Mouse (Mus musculus): Measurements from ENCODE around the gene Avpr2. TPM values are rescaled to one million over a fixed set of nuclear protein-coding genes. Genes with fewer than 3 reads are reported as not detected.

Gene Avpr2
- total RNA-seq, 2 experiments from 2014 or later = not detected

- peak; percentile 57 to 83 for DNase-seq (ENCODE audit: low spot score in 2 of 2)
Measured at GRCm38 (mm10) chrX:73914827-73915703, 23.2 kb downstream of the Avpr2 start.

GRCm38 (mm10) chrX:73916945-73917344, 25.0 kb downstream of the Avpr2 start:
- no peak for DNase-seq (ENCODE audit: low spot score in 2 of 2)

GRCm38 (mm10) chrX:73918631-73919030, 26.7 kb downstream of the Avpr2 start:
- no peak for DNase-seq (ENCODE audit: low spot score in 2 of 2)

DNA sequence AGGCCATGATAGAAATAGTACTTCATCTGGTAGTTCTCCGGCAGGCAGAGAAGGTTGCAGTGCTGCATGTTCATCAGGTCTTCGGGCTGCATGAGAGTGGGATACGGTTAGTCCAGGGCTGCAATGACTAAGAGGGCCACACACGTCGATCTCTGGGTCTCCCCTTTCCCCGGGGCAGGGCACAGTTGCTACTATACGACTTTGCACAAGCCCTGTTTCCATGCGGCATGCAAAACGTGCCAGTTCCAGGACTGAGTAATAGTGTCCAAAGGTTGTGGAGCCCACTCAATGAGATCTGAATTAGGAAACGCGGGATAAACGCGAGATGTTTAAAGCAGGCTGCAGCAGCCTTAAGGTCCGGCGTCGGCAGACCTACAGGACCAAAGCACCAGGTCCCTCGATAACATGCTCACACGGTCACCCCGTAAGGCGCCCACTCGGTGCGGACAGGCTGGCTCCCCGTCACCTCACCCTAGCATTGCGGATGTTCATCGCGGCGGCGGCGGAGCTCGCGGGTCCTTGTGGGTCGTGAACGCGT, 29.5 kb downstream of the Avpr2 start:
- DNase-seq (ENCODE audit: low spot score in 2 of 2) = no peak

- peak; percentile 77 to 87 for DNase-seq (ENCODE audit: low spot score in 2 of 2)
Measured at GRCm38 (mm10) chrX:73921823-73922549, 30.1 kb downstream of the Avpr2 start, which contains the start of the genes Arhgap4 and Naa10. Gene Arhgap4 (minus strand): TSS chrX:73921870. Gene Naa10 (minus strand): TSS chrX:73921944.

- no peak for DNase-seq (ENCODE audit: low spot score in 2 of 2)
Measured at GRCm38 (mm10) chrX:73922550-73922882, 30.6 kb downstream of the Avpr2 start.

- DNase-seq (ENCODE audit: low spot score in 2 of 2) = peak; percentile 38 to 53
Measured at GRCm38 (mm10) chrX:73930402-73931062, 38.6 kb downstream of the Avpr2 start, which contains the start of gene Renbp. Gene Renbp (minus strand): TSS chrX:73930850.

DNA sequence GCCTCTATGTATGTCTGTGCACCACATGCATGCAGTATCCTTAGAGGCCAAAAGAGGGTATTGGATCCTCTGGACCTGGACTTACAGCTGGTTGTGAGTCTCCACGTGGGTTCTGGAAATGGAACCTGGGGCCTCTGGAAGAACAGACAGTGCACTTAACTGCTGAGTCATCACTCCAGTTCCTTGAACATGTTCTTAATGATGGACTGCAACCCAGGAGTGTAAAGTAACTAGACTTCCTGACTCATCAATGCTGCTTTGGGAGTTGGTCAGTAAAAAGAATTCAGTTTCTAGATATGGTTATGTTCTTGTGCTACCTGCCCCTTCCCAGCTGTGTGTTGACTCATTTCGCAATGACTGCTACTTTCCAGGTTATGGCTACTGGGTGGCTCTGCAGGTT, 40.0 kb downstream of the Avpr2 start:
- no peak for DNase-seq (ENCODE audit: low spot score in 2 of 2)

DNA sequence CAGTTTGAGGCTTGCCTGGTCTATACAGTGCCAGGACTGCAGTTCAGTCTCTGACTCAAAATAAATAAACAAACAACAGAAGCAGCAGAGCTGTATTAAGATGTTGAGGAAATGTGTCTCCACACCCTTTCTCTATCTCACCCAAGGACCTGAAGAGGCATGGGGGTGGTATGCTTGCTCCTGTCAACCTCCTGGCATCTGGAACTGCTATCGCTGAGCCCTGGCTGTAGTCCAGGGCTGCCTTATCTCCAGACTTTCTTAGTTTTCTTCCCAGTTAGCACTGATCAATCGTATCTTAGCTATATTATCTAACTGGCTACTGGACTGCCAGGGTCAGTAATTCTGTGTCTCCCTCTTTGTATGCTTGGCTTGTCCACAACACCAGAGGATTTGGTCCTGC, 50.0 kb downstream of the Avpr2 start:
- no peak for DNase-seq (ENCODE audit: low spot score in 2 of 2)

- DNase-seq (ENCODE audit: low spot score in 2 of 2) = no peak
Measured at GRCm38 (mm10) chrX:73942294-73942693, 50.4 kb downstream of the Avpr2 start.

Other genes with a start within 250 kb of the Avpr2 start
- 10 to 100 TPM; 11.4 to 12.8 TPM for gene Pnck, start 232.0 kb upstream of the Avpr2 start, total RNA-seq (2021)
- 10 to 100 TPM; 58.9 to 66.2 TPM for gene Slc6a8, start 219.0 kb upstream of the Avpr2 start, total RNA-seq (2021)
- 100 to 1,000 TPM in 1 of 2 experiments, 10 to 100 TPM in 1; 99.9 to 104 TPM for gene Bcap31, start 175.9 kb upstream of the Avpr2 start, total RNA-seq (2021)
- 10 to 100 TPM; 24.1 to 26.8 TPM for gene Abcd1, start 175.5 kb upstream of the Avpr2 start, total RNA-seq (2021)
- 1 to 10 TPM; 3.1 to 3.7 TPM for gene Plxnb3, start 135.0 kb upstream of the Avpr2 start, total RNA-seq (2021)
- 100 to 1,000 TPM; 150 to 153 TPM for gene Srpk3, start 117.7 kb upstream of the Avpr2 start, total RNA-seq (2021)
- gene Idh3g, start 105.2 kb upstream of the Avpr2 start, total RNA-seq (2021) = 100 to 1,000 TPM; 221 to 247 TPM
- 100 to 1,000 TPM; 118 to 128 TPM for gene Ssr4, start 105.1 kb upstream of the Avpr2 start, total RNA-seq (2021)
- gene Pdzd4, start 67.1 kb upstream of the Avpr2 start, total RNA-seq (2021) = 1 to 10 TPM; 6.7 to 6.8 TPM
- 1 to 10 TPM; 4.2 to 4.3 TPM for gene L1cam, start 4.0 kb downstream of the Avpr2 start, total RNA-seq (2021)
- gene Arhgap4, start 29.8 kb downstream of the Avpr2 start, total RNA-seq (2021) = 1 to 10 TPM; 2.4 to 2.8 TPM
- 10 to 100 TPM; 71.4 to 75.8 TPM for gene Naa10, start 29.8 kb downstream of the Avpr2 start, total RNA-seq (2021)
- gene Renbp, start 38.7 kb downstream of the Avpr2 start, total RNA-seq (2021) = 1 to 10 TPM; 7.9 to 9.6 TPM
- gene Hcfc1, start 74.3 kb downstream of the Avpr2 start, total RNA-seq (2021) = 10 to 100 TPM; 75.4 to 83.5 TPM
- 10 to 100 TPM; 51.0 to 58.8 TPM for gene Irak1, start 131.8 kb downstream of the Avpr2 start, total RNA-seq (2021)
- gene Opn1mw, start 235.4 kb downstream of the Avpr2 start, total RNA-seq (2021) = not detected
- 10 to 100 TPM; 45.4 to 48.7 TPM for gene Mecp2, start 243.3 kb downstream of the Avpr2 start, total RNA-seq (2021)